Comparison of ENCODE assay signal across 8 mouse cellular contexts in the genomic region with DNA sequence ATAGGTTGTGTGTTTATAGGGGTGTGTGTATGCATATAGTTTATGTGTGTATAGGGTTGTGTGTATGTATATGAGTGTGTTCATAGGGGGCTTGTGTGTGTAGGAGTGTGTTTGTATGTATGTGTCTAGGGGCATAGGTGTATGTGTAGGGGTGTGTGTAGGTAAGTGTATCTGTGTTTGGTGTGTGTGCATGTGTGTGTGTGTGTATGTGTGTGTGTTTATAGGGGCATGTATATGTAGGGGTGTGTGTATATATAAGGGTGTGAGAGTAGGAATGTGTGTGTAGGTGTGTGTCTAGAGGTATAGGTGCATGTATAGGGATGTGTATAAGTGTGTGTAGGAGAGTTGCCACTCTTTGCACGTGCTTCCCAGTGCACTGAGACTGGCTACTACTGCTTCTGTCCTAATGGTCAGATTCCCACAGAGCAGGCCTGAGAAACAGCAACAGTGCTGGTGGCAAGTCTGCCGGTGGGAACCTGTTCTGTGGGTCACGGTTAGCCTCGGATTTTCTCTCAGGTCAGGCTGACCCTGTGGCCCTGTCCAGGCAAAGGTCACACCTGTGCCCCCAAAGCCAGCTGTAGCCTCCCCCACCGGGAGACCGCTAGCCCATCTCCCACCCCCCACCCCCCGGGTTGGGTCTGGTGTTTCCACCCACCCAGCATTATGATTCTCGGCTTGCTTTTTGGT.
DNase-seq lines count a peak whose midpoint lies in the region; ATAC-seq and TF ChIP-seq lines count a peak whose summit lies in the region.

No protein-coding gene starts in this region.

- no peak for TF ChIP-seq CTCF in hindbrain, postnatal 0 days (IDR thresholded peaks at IDR 0.05; ENCODE audit: low read depth)

- peak overlapping the region; percentile 93 for H3K27ac ChIP-seq in hindbrain, embryonic 10.5 days
- no peak overlapping the region for H3K27ac ChIP-seq in hindbrain, postnatal 0 days
- H3K27ac ChIP-seq in ES-E14 (ENCODE audit: insufficient read depth, low read depth, low read length, poor library complexity, severe bottlenecking): peak overlapping the region; percentile 98
- no peak overlapping the region for H3K27ac ChIP-seq in hindbrain, embryonic 13.5 days
- H3K27ac ChIP-seq in midbrain, embryonic 11.5 days (ENCODE audit: low read depth, low read length): 0 out of 2 replicates have a peak overlapping the region, but pooled peaks have one; percentile 1

- H3K9me3 ChIP-seq in hindbrain, embryonic 10.5 days: no peaks in the 10 kb centered on the region
- no peaks in the 10 kb centered on the region for H3K9me3 ChIP-seq in hindbrain, postnatal 0 days (ENCODE audit: low read length)
- no peaks in the 10 kb centered on the region for H3K9me3 ChIP-seq in ES-E14 (ENCODE audit: control insufficient read depth, insufficient read depth, low read depth, low read length)
- H3K9me3 ChIP-seq in hindbrain, embryonic 13.5 days: no peaks in the 10 kb centered on the region
- no peaks in the 10 kb centered on the region for H3K9me3 ChIP-seq in midbrain, embryonic 11.5 days (ENCODE audit: control insufficient read depth, low read length)

- in situ Hi-C loops in ES-E14 (cut with MboI; ENCODE audit: low sequenced_read_pairs in 2 of 2, unreplicated experiment in 2 of 2): no loop called here

- no peak for ATAC-seq in hindbrain, postnatal 0 days
- 0 out of 2 replicates have a peak, but pooled peaks have one; percentile 43 for ATAC-seq in hindbrain, embryonic 13.5 days (ENCODE audit: low FRiP score)
- peak; percentile 23; the same call in 1 of the 2 replicates for ATAC-seq in midbrain, embryonic 11.5 days (ENCODE audit: low FRiP score)
- no peak for ATAC-seq in erythroblast, adult 5-6 weeks (replicated peaks; ENCODE audit: low FRiP score, poor library complexity, severe bottlenecking)

- no peak overlapping the region for H3K4me3 ChIP-seq in hindbrain, embryonic 10.5 days
- H3K4me3 ChIP-seq in hindbrain, postnatal 0 days (ENCODE audit: low read length): no peak overlapping the region
- H3K4me3 ChIP-seq in ES-E14 (ENCODE audit: insufficient read depth in 1 of 2, low read depth in 1 of 2, low read length in 2 of 2, poor library complexity in 1 of 2, severe bottlenecking in 1 of 2): peak overlapping the region in 1 of 2 experiments; percentile 24; a peak in 1 of 4 replicates
- no peak overlapping the region for H3K4me3 ChIP-seq in hindbrain, embryonic 13.5 days
- no peak overlapping the region for H3K4me3 ChIP-seq in midbrain, embryonic 11.5 days (ENCODE audit: low read depth, low read length)

- H3K4me2 ChIP-seq in hindbrain, postnatal 0 days (ENCODE audit: low read depth, low read length): no peak overlapping the region
- H3K4me2 ChIP-seq in hindbrain, embryonic 13.5 days: no peak overlapping the region
- no peak overlapping the region; the same call in 1 of the 2 replicates for H3K4me2 ChIP-seq in midbrain, embryonic 11.5 days

- H3K36me3 ChIP-seq in hindbrain, embryonic 10.5 days: no peaks in the 10 kb centered on the region
- no peaks in the 10 kb centered on the region for H3K36me3 ChIP-seq in hindbrain, postnatal 0 days (ENCODE audit: insufficient read depth, low read length)
- no peaks in the 10 kb centered on the region for H3K36me3 ChIP-seq in ES-E14 (ENCODE audit: control insufficient read depth, insufficient read depth, low read length, poor library complexity, severe bottlenecking)
- H3K36me3 ChIP-seq in hindbrain, embryonic 13.5 days: no peaks in the 10 kb centered on the region
- no peaks in the 10 kb centered on the region for H3K36me3 ChIP-seq in midbrain, embryonic 11.5 days (ENCODE audit: control insufficient read depth, insufficient read depth, low read length)

- H3K9ac ChIP-seq in hindbrain, postnatal 0 days (replicated peaks; ENCODE audit: low read length): no peak overlapping the region
- H3K9ac ChIP-seq in ES-E14 (ENCODE audit: insufficient read depth, low read depth, low read length, poor library complexity, severe bottlenecking): no peak overlapping the region
- H3K9ac ChIP-seq in hindbrain, embryonic 13.5 days: no peak overlapping the region
- H3K9ac ChIP-seq in midbrain, embryonic 11.5 days (ENCODE audit: low read length): no peak overlapping the region; the same call in 1 of the 2 replicates

- H3K4me1 ChIP-seq in hindbrain, embryonic 10.5 days (replicated peaks): peaks cover 43% of the 10 kb centered on the region
- peaks cover 6% of the 10 kb centered on the region for H3K4me1 ChIP-seq in hindbrain, postnatal 0 days (ENCODE audit: insufficient read depth, low read length)
- H3K4me1 ChIP-seq in ES-E14 (ENCODE audit: control insufficient read depth in 2 of 2, insufficient read depth in 2 of 2, low read length in 2 of 2, poor library complexity in 1 of 2): peaks cover 23 to 30% of the 10 kb centered on the region in 2 experiments
- H3K4me1 ChIP-seq in hindbrain, embryonic 13.5 days (replicated peaks): peaks cover 24% of the 10 kb centered on the region
- peaks cover 27% of the 10 kb centered on the region for H3K4me1 ChIP-seq in midbrain, embryonic 11.5 days (ENCODE audit: control insufficient read depth, insufficient read depth, low read length)

- peaks cover 6% of the 10 kb centered on the region; the same call in 1 of the 2 replicates for H3K27me3 ChIP-seq in hindbrain, embryonic 10.5 days (ENCODE audit: insufficient read depth, poor library complexity, severe bottlenecking)
- no peaks in the 10 kb centered on the region for H3K27me3 ChIP-seq in hindbrain, postnatal 0 days (ENCODE audit: insufficient read depth, low read length)
- 0 out of 2 replicates have a peak, but pooled peaks cover 3% of the 10 kb centered on the region for H3K27me3 ChIP-seq in hindbrain, embryonic 13.5 days
- H3K27me3 ChIP-seq in midbrain, embryonic 11.5 days (ENCODE audit: control insufficient read depth, insufficient read depth, low read length): no peaks in the 10 kb centered on the region

- 7% methylated on average over 8 of the region's 8 CpGs for WGBS in hindbrain, embryonic 10.5 days
- 22% methylated on average over 8 of the region's 8 CpGs for WGBS in hindbrain, postnatal 0 days
- WGBS in hindbrain, embryonic 13.5 days: 7% methylated on average over 8 of the region's 8 CpGs
- WGBS in midbrain, embryonic 11.5 days: 7% methylated on average over 8 of the region's 8 CpGs

- peak; percentile 34 for DNase-seq in hindbrain, embryonic 10.5 days (ENCODE audit: low spot score)
- no peak for DNase-seq in hindbrain, postnatal 0 days (ENCODE audit: low spot score)
- DNase-seq in ES-E14 (ENCODE audit: low read depth, low spot score): no peak
- DNase-seq in midbrain, embryonic 11.5 days (ENCODE audit: low spot score, missing footprints): peak; percentile 88
- DNase-seq in thymus, adult 18-20 months: no peak
- DNase-seq in frontal cortex, postnatal 14 days (ENCODE audit: low spot score in 2 of 2): no peak

TF ChIP-seq in ES-E14, 5 proteins besides CTCF, POLR2A, EP300 and RAD21:
- TF ChIP-seq HCFC1 (IDR thresholded peaks at IDR 0.05; ENCODE audit: borderline replicate concordance, insufficient read depth, low read length): no peak
- no peak for TF ChIP-seq ZC3H11A (IDR thresholded peaks at IDR 0.05; ENCODE audit: borderline replicate concordance, low read depth, low read length)
- TF ChIP-seq CHD2 (IDR thresholded peaks at IDR 0.05; ENCODE audit: low read depth, low read length): no peak
- TF ChIP-seq MAFK (IDR thresholded peaks at IDR 0.05; ENCODE audit: insufficient read depth, low read depth, low read length): no peak
- no peak for TF ChIP-seq ZNF384 (IDR thresholded peaks at IDR 0.05; ENCODE audit: low read depth, low read length)

Comparison
In these comparisons a context has a peak if more than half of its experiments do, and no peak if none do; other contexts are left out.
1. DNase-seq: peak in hindbrain, embryonic 10.5 days (single experiment) and midbrain, embryonic 11.5 days (single experiment); none in hindbrain, postnatal 0 days (single experiment), ES-E14 (single experiment), thymus, adult 18-20 months (0 of 2) and frontal cortex, postnatal 14 days (0 of 2).
2. H3K27ac ChIP-seq: peak in hindbrain, embryonic 10.5 days (single experiment), ES-E14 (single experiment) and midbrain, embryonic 11.5 days (single experiment); none in hindbrain, postnatal 0 days (single experiment) and hindbrain, embryonic 13.5 days (single experiment).
3. ATAC-seq: peak in hindbrain, embryonic 13.5 days (single experiment) and midbrain, embryonic 11.5 days (single experiment); none in hindbrain, postnatal 0 days (single experiment) and erythroblast, adult 5-6 weeks (single experiment).